ENCODE assay signal across 1 mouse cellular context in genomic region chr5:41707115-41708015, GRCm38 (mm10).
A peak's percentile ranks its signal among the peaks of the same experiment; 100 is the strongest.
TF ChIP-seq lines count a peak whose summit lies in the region.

No protein-coding gene starts in this region.

TF ChIP-seq in CH12.LX, 34 proteins besides CTCF, POLR2A, EP300 and RAD21 (continued from another document):
- TF ChIP-seq ZC3H11A (IDR thresholded peaks at IDR 0.05; ENCODE audit: low read depth, low read length), result no peak
- TF ChIP-seq NRF1 (IDR thresholded peaks at IDR 0.05; ENCODE audit: low read depth, low read length), result peak; percentile 81
- no peak; the same call in 1 of the 2 replicates for TF ChIP-seq UBTF (IDR thresholded peaks at IDR 0.05; ENCODE audit: low read depth, low read length)
- TF ChIP-seq JUN (IDR thresholded peaks at IDR 0.05; ENCODE audit: insufficient read depth, low read depth, low read length), result no peak
- TF ChIP-seq SIN3A (IDR thresholded peaks at IDR 0.05; ENCODE audit: low read length), result peak; percentile 51
- TF ChIP-seq MXI1 (IDR thresholded peaks at IDR 0.05; ENCODE audit: low read depth, low read length), result peak; percentile 19; the same call in 1 of the 2 replicates
- TF ChIP-seq USF2 (conservative IDR thresholded peaks at IDR 0.05; ENCODE audit: low read depth, low read length), result no peak
- TF ChIP-seq KAT2A (IDR thresholded peaks at IDR 0.05; ENCODE audit: insufficient replicate concordance, low read length), result no peak
- no peak for TF ChIP-seq MAFK (IDR thresholded peaks at IDR 0.05; ENCODE audit: insufficient replicate concordance, low read length)
- no peak; the same call in 1 of the 2 replicates for TF ChIP-seq HCFC1 (IDR thresholded peaks at IDR 0.05; ENCODE audit: low read depth, low read length)
- TF ChIP-seq TCF12 (IDR thresholded peaks at IDR 0.05; ENCODE audit: low read depth, low read length), result no peak; the same call in 1 of the 2 replicates
- no peak for TF ChIP-seq POLR2AphosphoS2 (IDR thresholded peaks at IDR 0.05; ENCODE audit: low read depth, low read length)
- no peak for TF ChIP-seq MAZ (IDR thresholded peaks at IDR 0.05; ENCODE audit: low read depth, low read length)
- TF ChIP-seq CHD2 (IDR thresholded peaks at IDR 0.05; ENCODE audit: low read length), result no peak
- TF ChIP-seq MYC (IDR thresholded peaks at IDR 0.05; ENCODE audit: low read depth, low read length), result no peak
- no peak for TF ChIP-seq PAX5 (IDR thresholded peaks at IDR 0.05; ENCODE audit: low read length)
- TF ChIP-seq ZKSCAN1 (IDR thresholded peaks at IDR 0.05; ENCODE audit: borderline replicate concordance, low read depth, low read length), result no peak
- TF ChIP-seq TBP (conservative IDR thresholded peaks at IDR 0.05; ENCODE audit: low read depth, low read length), result no peak
- no peak; the same call in 1 of the 2 replicates for TF ChIP-seq ZMIZ1 (IDR thresholded peaks at IDR 0.05; ENCODE audit: low read depth, low read length)
